Mouse (Mus musculus): Measurements from ENCODE around the gene Il2rb. TPM values are rescaled to one million over a fixed set of nuclear protein-coding genes. Genes with fewer than 3 reads are reported as not detected.

The Il2rb gene
- total RNA-seq, 2 experiments from 2014 or later = 0.11 TPM; not detected in 1

DNA sequence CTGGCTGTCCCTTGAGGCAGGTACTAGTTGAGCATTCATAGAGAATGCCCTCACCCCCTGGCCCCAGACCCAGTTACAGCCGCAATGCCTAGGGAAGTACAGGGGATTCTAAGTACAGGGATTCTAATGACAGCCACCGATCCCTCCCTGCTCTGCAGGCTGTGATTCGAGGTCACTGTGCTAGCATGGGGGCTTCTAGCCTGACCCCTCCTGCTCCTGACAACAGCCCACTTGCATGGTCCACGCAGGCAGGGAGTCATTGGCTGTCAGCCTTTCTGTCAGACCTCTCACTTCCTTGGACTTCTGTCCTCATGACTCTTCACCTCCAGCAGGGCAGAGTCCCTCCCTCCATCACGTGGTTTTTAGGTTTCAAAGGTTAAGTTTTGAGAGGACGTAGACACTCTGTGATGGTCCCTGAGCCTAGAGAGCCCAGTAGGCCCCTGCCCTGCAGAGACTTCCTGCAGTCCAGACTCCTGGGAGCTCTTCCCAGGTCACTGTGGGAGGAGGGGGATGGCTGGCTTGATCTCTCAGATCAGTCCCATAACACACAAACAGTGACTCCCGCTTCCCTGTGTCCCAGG is 63.4 kb downstream of the Il2rb start:
- DNase-seq (ENCODE audit: low spot score in 2 of 2) = no peak
- intact Hi-C loops (cut with DNase I) = no loop called here

DNA sequence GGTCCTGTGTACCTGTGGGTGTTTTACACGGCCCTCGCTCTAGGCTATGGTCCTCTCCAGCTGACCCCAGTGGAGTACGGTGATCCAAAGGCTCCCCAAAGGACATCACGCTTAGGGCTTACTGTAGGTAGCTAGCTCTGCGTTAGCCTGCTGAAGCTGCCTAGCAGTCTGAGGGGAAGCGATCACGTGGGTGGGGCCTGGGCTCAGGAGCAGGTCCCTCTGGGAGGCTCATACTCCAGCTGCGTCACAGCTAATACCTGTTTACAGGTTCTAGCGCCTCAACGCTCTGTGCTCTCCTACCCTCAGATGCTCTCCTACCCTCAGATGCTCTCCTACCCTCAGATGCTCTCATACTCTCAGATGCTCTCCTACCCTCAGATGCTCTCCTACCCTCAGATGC is 64.2 kb downstream of the Il2rb start:
- no peak for DNase-seq (ENCODE audit: low spot score in 2 of 2)
- intact Hi-C loops (cut with DNase I) = no loop called here

DNA sequence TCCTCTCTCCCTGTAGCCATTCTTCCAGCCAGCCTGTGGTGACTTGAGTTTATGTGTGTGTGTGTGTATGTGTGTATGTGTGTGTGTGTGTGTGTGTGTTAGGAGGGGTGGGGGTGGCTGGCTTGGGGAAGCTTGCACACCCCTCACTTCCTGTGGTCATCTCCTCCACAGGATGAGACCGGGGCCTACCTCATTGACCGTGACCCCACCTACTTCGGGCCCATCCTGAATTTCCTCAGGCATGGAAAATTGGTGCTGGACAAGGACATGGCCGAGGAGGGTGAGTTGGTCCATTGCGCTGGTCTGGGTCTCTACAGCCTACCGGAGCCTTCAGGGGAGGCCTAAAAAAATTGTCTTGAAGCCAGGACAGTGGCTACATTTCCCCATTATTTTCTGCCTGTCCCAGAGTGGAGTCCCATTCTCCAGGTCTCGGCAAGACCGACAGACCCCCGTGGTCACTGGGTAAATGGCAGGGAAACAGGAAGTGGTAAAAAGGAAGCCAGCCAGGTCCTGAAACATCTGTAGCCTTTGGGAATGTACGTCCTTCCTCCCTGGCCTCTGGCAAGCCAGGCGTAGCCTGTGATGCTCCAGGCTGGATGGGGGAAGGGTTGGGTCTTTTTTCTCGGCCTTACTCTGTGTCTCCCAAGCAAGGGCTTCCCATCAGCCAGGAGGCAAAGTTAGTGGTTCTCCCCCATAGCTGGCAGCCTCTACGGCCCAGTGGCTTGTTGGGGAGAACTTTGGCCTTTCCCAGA is 65.0 kb downstream of the Il2rb start:
- no peak for DNase-seq (ENCODE audit: low spot score in 2 of 2)
- intact Hi-C loops (cut with DNase I) = loop anchor here (10.0 kb wide), 1 partner anchor 445 kb away; no protein-coding TSS in a partner anchor

Other genes with a start within 250 kb of the Il2rb start
- under 1 TPM; 0.64 to 0.72 TPM for gene Csf2rb2, start 189.6 kb downstream of the Il2rb start, total RNA-seq (2021)
- gene Csf2rb, start 169.5 kb downstream of the Il2rb start, total RNA-seq (2021) = 1 to 10 TPM; 1.5 to 1.7 TPM
- gene Tex33, start 99.4 kb downstream of the Il2rb start, total RNA-seq (2021) = not detected
- 10 to 100 TPM; 30.8 to 39.2 TPM for gene Tst, start 89.4 kb downstream of the Il2rb start, total RNA-seq (2021)
- gene Mpst, start 88.9 kb downstream of the Il2rb start, total RNA-seq (2021) = 10 to 100 TPM; 39.0 to 47.2 TPM
- gene Kctd17, start 66.7 kb downstream of the Il2rb start, total RNA-seq (2021) = 100 to 1,000 TPM; 288 to 291 TPM
- not detected for gene Tmprss6, start 26.6 kb downstream of the Il2rb start, total RNA-seq (2021)
- gene C1qtnf6, start 36.1 kb upstream of the Il2rb start, total RNA-seq (2021) = 1 to 10 TPM; 7.7 to 9.0 TPM
- 10 to 100 TPM; 16.7 to 20.6 TPM for gene Sstr3, start 49.4 kb upstream of the Il2rb start, total RNA-seq (2021)
- gene Rac2, start 77.5 kb upstream of the Il2rb start, total RNA-seq (2021) = 1 to 10 TPM; 2.3 to 4.6 TPM
- gene Cyth4, start 101.8 kb upstream of the Il2rb start, total RNA-seq (2021) = 10 to 100 TPM; 11.6 to 12.3 TPM
- gene Elfn2, start 223.5 kb upstream of the Il2rb start, total RNA-seq (2021) = 100 to 1,000 TPM; 117 to 127 TPM